Mouse (Mus musculus): ENCODE results near the gene Atrn.

GRCm38 (mm10) chr2:131052862-131053418 lies 146.6 kb downstream of the Atrn start:
- no peak for TF ChIP-seq CTCF (IDR thresholded peaks at IDR 0.05; ENCODE audit: low read depth)
- no peak for TF ChIP-seq EP300 (optimal IDR thresholded peaks at IDR 0.05)
